10 mouse cellular contexts compared by ENCODE assay signal in genomic region chr7:110818206-110818605, GRCm38 (mm10). TPM values are rescaled to one million over a fixed set of nuclear protein-coding genes. Genes with fewer than 3 reads are reported as not detected.
DNase-seq lines count a peak whose midpoint lies in the region; ATAC-seq lines count a peak whose summit lies in the region.
"Had no signal": no experiment of that assay in that cellular context is flagged by ENCODE, and none has a peak within 500 bp of the region (broad histone marks: within the 10 kb centered on the region; RNA-seq: fewer than 3 reads in every experiment).

No protein-coding gene starts in this region.

- no peak for ATAC-seq in kidney, embryonic 16.5 days (ENCODE audit: low FRiP score, low TSS enrichment)

- H3K9me3 ChIP-seq in kidney, embryonic 16.5 days (ENCODE audit: low read length), result no peaks in the 10 kb centered on the region
- no peaks in the 10 kb centered on the region for H3K9me3 ChIP-seq in forebrain, embryonic 10.5 days
- H3K9me3 ChIP-seq: G1E; limb, embryonic 12.5 days had no signal

- H3K4me2 ChIP-seq in kidney, embryonic 16.5 days (replicated peaks; ENCODE audit: low read depth, low read length), result no peak overlapping the region
- H3K4me2 ChIP-seq: limb, embryonic 12.5 days had no signal

- no peaks in the 10 kb centered on the region for H3K27me3 ChIP-seq in kidney, embryonic 16.5 days (ENCODE audit: insufficient read depth, low read length)
- no peaks in the 10 kb centered on the region for H3K27me3 ChIP-seq in forebrain, embryonic 10.5 days (ENCODE audit: poor library complexity, severe bottlenecking)
- H3K27me3 ChIP-seq: limb, embryonic 12.5 days had no signal

- H3K36me3 ChIP-seq in kidney, embryonic 16.5 days (ENCODE audit: insufficient read depth, low read length), result peaks cover 6% of the 10 kb centered on the region
- H3K36me3 ChIP-seq in forebrain, embryonic 10.5 days (replicated peaks), result peaks cover 19% of the 10 kb centered on the region

- H3K4me3 ChIP-seq in kidney, embryonic 16.5 days (ENCODE audit: low read length), result no peak overlapping the region
- no peak overlapping the region for H3K4me3 ChIP-seq in forebrain, embryonic 10.5 days
- H3K4me3 ChIP-seq: limb, embryonic 12.5 days had no signal

- intact Hi-C loops in heart, postnatal 36 days (cut with DNase I), result loop anchor here (5.0 kb wide), 1 partner anchor 129 kb away; no protein-coding TSS in a partner anchor

- H3K9ac ChIP-seq in kidney, embryonic 16.5 days (replicated peaks; ENCODE audit: low read length), result no peak overlapping the region
- H3K9ac ChIP-seq: limb, embryonic 12.5 days had no signal

- 55% methylated on average over 6 of the region's 6 CpGs for WGBS in kidney, embryonic 16.5 days
- WGBS in forebrain, embryonic 10.5 days, result 90% methylated on average over 6 of the region's 6 CpGs

- peaks cover 20% of the 10 kb centered on the region for H3K4me1 ChIP-seq in kidney, embryonic 16.5 days (ENCODE audit: insufficient read depth, low read length)
- no peaks in the 10 kb centered on the region for H3K4me1 ChIP-seq in forebrain, embryonic 10.5 days

- DNase-seq in adrenal gland, postnatal 10 days, result peak; percentile 51
- no peak for DNase-seq in adrenal gland, adult 2 months
- DNase-seq in kidney, adult 8-10 months, result peak; percentile 39 to 41
- DNase-seq in heart, postnatal 36 days, result peak; percentile 52 to 53
- peak; percentile 55 for DNase-seq in lung, postnatal 14 days
- DNase-seq in forebrain, embryonic 10.5 days (ENCODE audit: extremely low spot score, low spot score), result no peak
- DNase-seq in neural tube, embryonic 10.5 days (ENCODE audit: extremely low spot score, low spot score), result no peak

- no peak overlapping the region for H3K27ac ChIP-seq in kidney, embryonic 16.5 days (ENCODE audit: low read length)
- no peak overlapping the region for H3K27ac ChIP-seq in forebrain, embryonic 10.5 days
- H3K27ac ChIP-seq: limb, embryonic 12.5 days had no signal

RNA-seq across cellular contexts. Expression of gene Rnf141, which starts 26.1 kb away (rescaled TPM):
- 10 to 100 TPM; 43.2 to 45.4 TPM for total RNA-seq in adrenal gland, postnatal 10 days (2021)
- total RNA-seq in adrenal gland, adult 2 months (2021), result 10 to 100 TPM; 56.0 to 56.3 TPM
- 9.9 and 10.8 TPM in 2 replicates for polyA plus RNA-seq in adrenal gland, adult 2 months (2012; rRNA removed)
- 30.3 and 32.2 TPM in 2 replicates for polyA plus RNA-seq in kidney, embryonic 16.5 days (2015; fragmentation: Nextera tagmentation; extraction: Ambion mirVana)
- 10 to 100 TPM; 36.5 to 38.1 TPM for total RNA-seq in heart, postnatal 36 days (2021)
- polyA plus RNA-seq in forebrain, embryonic 10.5 days (2016; fragmentation: Nextera tagmentation; extraction: Ambion mirVana), result 25.0 and 26.3 TPM in 2 replicates

RNA-seq across cellular contexts. Expression of gene Lyve1, which starts 44.8 kb away (rescaled TPM):
- 10 to 100 TPM; 15.1 to 20.6 TPM for total RNA-seq in adrenal gland, postnatal 10 days (2021)
- total RNA-seq in adrenal gland, adult 2 months (2021), result 10 to 100 TPM in 1 of 2 experiments, 1 to 10 TPM in 1; 9.7 to 12.5 TPM
- 4.0 and 4.9 TPM in 2 replicates for polyA plus RNA-seq in adrenal gland, adult 2 months (2012; rRNA removed)
- 6.3 and 8.6 TPM in 2 replicates for polyA plus RNA-seq in kidney, embryonic 16.5 days (2015; fragmentation: Nextera tagmentation; extraction: Ambion mirVana)
- total RNA-seq in heart, postnatal 36 days (2021), result 10 to 100 TPM; 14.1 to 28.1 TPM
- 0.20 and 0.51 TPM in 2 replicates for polyA plus RNA-seq in forebrain, embryonic 10.5 days (2016; fragmentation: Nextera tagmentation; extraction: Ambion mirVana)
- polyA plus RNA-seq: G1E had no signal

RNA-seq across cellular contexts. Expression of gene Ampd3, which starts 50.2 kb away (rescaled TPM):
- total RNA-seq in adrenal gland, postnatal 10 days (2021), result 10 to 100 TPM; 16.7 to 22.7 TPM
- 10 to 100 TPM; 15.4 to 26.2 TPM for total RNA-seq in adrenal gland, adult 2 months (2021)
- polyA plus RNA-seq in adrenal gland, adult 2 months (2012; rRNA removed), result 15.6 and 16.1 TPM in 2 replicates
- polyA plus RNA-seq in kidney, embryonic 16.5 days (2015; fragmentation: Nextera tagmentation; extraction: Ambion mirVana), result 8.8 and 10.1 TPM in 2 replicates
- total RNA-seq in heart, postnatal 36 days (2021), result 10 to 100 TPM; 31.5 to 45.8 TPM
- polyA plus RNA-seq in forebrain, embryonic 10.5 days (2016; fragmentation: Nextera tagmentation; extraction: Ambion mirVana), result 1.2 and 1.5 TPM in 2 replicates

Comparison
In these comparisons a context has a peak if more than half of its experiments do, and no peak if none do; other contexts are left out.
1. DNase-seq: peak in adrenal gland, postnatal 10 days (single experiment), kidney, adult 8-10 months (2 of 2), heart, postnatal 36 days (2 of 2) and lung, postnatal 14 days (single experiment); none in adrenal gland, adult 2 months (single experiment), forebrain, embryonic 10.5 days (single experiment) and neural tube, embryonic 10.5 days (single experiment).